Mouse (Mus musculus) testis, adult 2 months (tissue): Measurements from ENCODE around the gene Plcb2.

Source experiments
- CTCF ChIP-seq: fragments of 200-500 bp; IDR thresholded peaks from 2 replicates; pipeline ENCODE4 v1.5.1; 2012; ENCODE audit warnings: low read depth, mild to moderate bottlenecking, inconsistent platforms, low read length, moderate library complexity; ENCODE audit not compliant: control insufficient read depth, insufficient read depth, insufficient replicate concordance
- POLR2A ChIP-seq: fragments of 200-500 bp; IDR thresholded peaks from 2 replicates; pipeline ENCODE4 v1.6.1; 2012; ENCODE audit warnings: low read depth, mild to moderate bottlenecking, inconsistent platforms, low read length, moderate library complexity; ENCODE audit not compliant: control insufficient read depth

- TF ChIP-seq POLR2A = no peak
- no peak for TF ChIP-seq CTCF
These were observed 38.4 kb downstream of the Plcb2 start for GRCm38 (mm10) chr2:118689875-118690274.
